Mouse (Mus musculus) CD4-positive helper T cell, adult 2 months (primary cell): ENCODE data around the gene Gm20449.
"Not testable (repeated sequence)": the region's sequence is repeated elsewhere in the genome, so short reads cannot be mapped to it uniquely, and the experiment has no call there.

ENCODE experiments used
- DNase-seq: peaks from one replicate; pipeline ENCODE4 v3.0.0-alpha.2; 2012; ENCODE audit warnings: low read depth, missing footprints, low spot score

The Gm20449 gene

GRCm38 (mm10) chr7:41499389-41500049 lies at the start of gene Gm20449, which contains the start of gene AW146154:
Gm20449 (minus strand) TSS chr7:41499417.
AW146154 (minus strand) TSS chr7:41499890.
- DNase-seq: peak; percentile 92

- no peak for DNase-seq
These were observed 13.5 kb upstream of the Gm20449 start for GRCm38 (mm10) chr7:41512672-41513071.

- DNase-seq: no peak
These were observed 13.0 kb upstream of the Gm20449 start for GRCm38 (mm10) chr7:41512207-41512606.

- DNase-seq: no peak
These were observed 3.2 kb upstream of the Gm20449 start for GRCm38 (mm10) chr7:41502402-41502801.

GRCm38 (mm10) chr7:41500151-41500934 lies 1.1 kb upstream of the Gm20449 start:
- DNase-seq: peak; percentile 66

GRCm38 (mm10) chr7:41499018-41499388 lies 214 bp downstream of the Gm20449 start:
- DNase-seq: not testable (repeated sequence)

GRCm38 (mm10) chr7:41498464-41498863 lies 753 bp downstream of the Gm20449 start:
- DNase-seq: not testable (repeated sequence)

GRCm38 (mm10) chr7:41497871-41498270 lies 1.3 kb downstream of the Gm20449 start:
- DNase-seq: no peak

GRCm38 (mm10) chr7:41451864-41452263 lies 47.4 kb downstream of the Gm20449 start:
- no peak for DNase-seq

- not testable (repeated sequence) for DNase-seq
These were observed 50.6 kb downstream of the Gm20449 start, which contains the start of gene Vmn2r57 for GRCm38 (mm10) chr7:41448596-41448995. Vmn2r57 (minus strand) TSS chr7:41448696.

- no peak for DNase-seq
These were observed 105.1 kb downstream of the Gm20449 start for GRCm38 (mm10) chr7:41394130-41394529.

- peak; percentile 94 for DNase-seq
These were observed 105.9 kb downstream of the Gm20449 start, which contains the start of gene AI987944 for GRCm38 (mm10) chr7:41393048-41393971. AI987944 (minus strand) TSS chr7:41393379.
